Mouse (Mus musculus) cortical plate, adult 2 months (tissue): Measurements from ENCODE around the gene Vamp5. TPM values are rescaled to one million over a fixed set of nuclear protein-coding genes. Genes with fewer than 3 reads are reported as not detected.

Source experiments
- H3K27ac ChIP-seq: fragments of 200-500 bp; 2 replicates; pipeline ENCODE4 v1.5.1; 2012; ENCODE audit warnings: low read length, control low read depth, inconsistent platforms; ENCODE audit not compliant: insufficient read depth
- H3K4me1 ChIP-seq: fragments of 200-500 bp; 2 replicates; pipeline ENCODE4 v1.6.1; 2011; ENCODE audit warnings: low read length; ENCODE audit not compliant: control insufficient read depth, insufficient read depth
- H3K4me3 ChIP-seq: fragments of 200-500 bp; 2 replicates; pipeline ENCODE4 v1.5.1; 2011; ENCODE audit warnings: mild to moderate bottlenecking, low read length, control low read depth; ENCODE audit not compliant: insufficient read depth
- CTCF ChIP-seq: fragments of 200-500 bp; IDR thresholded peaks from 2 replicates; pipeline ENCODE4 v1.5.1; 2011; ENCODE audit warnings: mild to moderate bottlenecking, control low read depth, low read length; ENCODE audit not compliant: insufficient read depth; ENCODE audit errors: extremely low read depth
- POLR2A ChIP-seq: fragments of 200-500 bp; IDR thresholded peaks from 2 replicates; pipeline ENCODE4 v1.6.1; 2011; ENCODE audit warnings: mild to moderate bottlenecking, low read length, control low read depth; ENCODE audit not compliant: insufficient read depth; ENCODE audit errors: extremely low read depth
- polyA plus RNA-seq: library from polyadenylated mRNA; depleted of rRNA; stranded (reverse); fragments of >200 nt; gene quantifications from 2 replicates; pipeline ENCODE4 v1.2.3, GENCODE M21; 2012

Gene Vamp5
- polyA plus RNA-seq, 1 experiment, result 11.0 TPM

GRCm38 (mm10) chr6:72414076-72414756 is 33.9 kb upstream of the Vamp5 start, which contains the start of gene Ggcx:
Ggcx (plus strand) TSS chr6:72414308.
- 0 out of 2 replicates have a peak within 1 kb of the TSS, but pooled peaks have one; percentile 16 for H3K27ac ChIP-seq
- TF ChIP-seq CTCF (no peak), POLR2A (peak; percentile 77)
- peaks cover 3% of the 10 kb centered on the region for H3K4me1 ChIP-seq
- H3K4me3 ChIP-seq, result peak within 1 kb of the TSS; percentile 87

GRCm38 (mm10) chr6:72410518-72410917 is 30.2 kb upstream of the Vamp5 start:
- Histone ChIP-seq H3K27ac (no peak overlapping the region), H3K4me3 (no peak overlapping the region), H3K4me1 (peaks cover 2% of the 10 kb centered on the region; the same call in 1 of the 2 replicates)
- TF ChIP-seq CTCF (no peak), POLR2A (no peak)

DNA sequence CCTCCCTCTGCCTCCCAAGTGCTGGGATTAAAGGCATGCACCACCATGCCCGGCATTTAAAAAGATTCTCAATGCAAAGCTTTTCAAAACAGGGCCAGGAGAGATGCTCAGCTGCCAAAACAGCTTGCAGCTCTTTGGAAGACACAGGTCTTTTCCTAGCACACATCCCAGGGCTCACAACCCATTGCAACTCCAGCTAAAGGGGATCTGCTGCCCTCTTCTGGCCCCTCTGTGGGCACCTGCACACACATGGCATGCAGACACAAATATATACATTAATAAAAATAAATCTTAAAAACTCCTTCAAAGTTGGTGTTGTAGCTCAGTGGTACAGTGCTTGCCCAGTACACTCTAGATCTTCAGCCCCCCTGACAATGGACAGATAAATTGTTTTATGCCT is 29.7 kb upstream of the Vamp5 start:
- Histone ChIP-seq H3K4me1 (no peaks in the 10 kb centered on the region; the same call in 1 of the 2 replicates), H3K4me3 (no peak overlapping the region), H3K27ac (no peak overlapping the region)
- TF ChIP-seq CTCF (no peak), POLR2A (no peak)

GRCm38 (mm10) chr6:72409567-72409966 is 29.3 kb upstream of the Vamp5 start:
- Histone ChIP-seq H3K4me3 (no peak overlapping the region), H3K27ac (no peak overlapping the region), H3K4me1 (no peaks in the 10 kb centered on the region)
- TF ChIP-seq CTCF (peak; percentile 62), POLR2A (no peak)

DNA sequence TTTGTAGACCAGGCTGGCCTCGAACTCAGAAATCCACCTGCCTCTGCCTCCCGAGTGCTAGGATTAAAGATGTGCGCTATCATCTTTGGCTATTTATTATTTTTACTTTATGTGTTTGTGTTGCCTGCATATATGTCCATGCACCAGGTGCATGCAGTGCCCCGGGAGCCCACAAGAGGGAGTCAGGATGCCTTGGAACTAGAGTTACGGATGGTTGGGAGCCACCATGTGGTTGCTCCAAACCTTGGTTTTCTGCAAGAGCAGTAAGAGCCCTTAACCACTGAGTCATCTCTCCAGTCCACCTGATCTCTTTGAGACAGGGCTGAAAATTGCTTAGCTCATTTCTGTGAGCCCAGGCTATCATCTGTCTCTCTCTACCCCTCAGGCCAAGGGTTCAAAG is 26.9 kb upstream of the Vamp5 start:
- H3K4me1 ChIP-seq, result no peaks in the 10 kb centered on the region
- no peak overlapping the region for H3K27ac ChIP-seq
- peak; percentile 98 for TF ChIP-seq CTCF
- TF ChIP-seq POLR2A, result no peak
- H3K4me3 ChIP-seq, result no peak overlapping the region

- H3K4me3 ChIP-seq, result no peak overlapping the region
- no peaks in the 10 kb centered on the region for H3K4me1 ChIP-seq
- TF ChIP-seq POLR2A (no peak), CTCF (no peak)
- no peak overlapping the region for H3K27ac ChIP-seq
These were observed 25.1 kb upstream of the Vamp5 start for GRCm38 (mm10) chr6:72405356-72405755.

GRCm38 (mm10) chr6:72401875-72402274 is 21.6 kb upstream of the Vamp5 start:
- Histone ChIP-seq H3K27ac (no peak overlapping the region), H3K4me3 (no peak overlapping the region), H3K4me1 (no peaks in the 10 kb centered on the region)
- TF ChIP-seq POLR2A, result no peak
- TF ChIP-seq CTCF, result peak; percentile 74

DNA sequence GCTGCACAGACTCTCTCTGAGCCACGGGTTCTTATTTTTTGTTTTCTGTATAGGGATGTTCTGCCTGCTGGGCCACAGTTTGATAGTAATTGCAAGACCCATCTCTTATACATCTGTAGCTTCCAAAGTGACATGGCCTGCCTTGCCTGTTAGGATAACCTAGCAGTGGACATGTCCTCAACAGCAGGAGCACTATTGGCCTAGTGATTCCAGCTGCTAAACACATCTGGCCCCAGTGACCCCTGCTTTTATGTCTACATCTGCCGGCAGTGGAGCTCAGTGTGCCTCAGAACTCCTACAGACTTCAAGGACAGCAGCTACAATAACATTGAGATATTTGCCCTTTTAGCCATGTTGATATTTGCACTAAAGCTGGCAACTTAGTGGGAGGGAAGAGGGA is 19.7 kb upstream of the Vamp5 start:
- H3K4me3 ChIP-seq, result no peak overlapping the region
- no peaks in the 10 kb centered on the region for H3K4me1 ChIP-seq
- H3K27ac ChIP-seq, result no peak overlapping the region
- TF ChIP-seq POLR2A (no peak), CTCF (no peak)

DNA sequence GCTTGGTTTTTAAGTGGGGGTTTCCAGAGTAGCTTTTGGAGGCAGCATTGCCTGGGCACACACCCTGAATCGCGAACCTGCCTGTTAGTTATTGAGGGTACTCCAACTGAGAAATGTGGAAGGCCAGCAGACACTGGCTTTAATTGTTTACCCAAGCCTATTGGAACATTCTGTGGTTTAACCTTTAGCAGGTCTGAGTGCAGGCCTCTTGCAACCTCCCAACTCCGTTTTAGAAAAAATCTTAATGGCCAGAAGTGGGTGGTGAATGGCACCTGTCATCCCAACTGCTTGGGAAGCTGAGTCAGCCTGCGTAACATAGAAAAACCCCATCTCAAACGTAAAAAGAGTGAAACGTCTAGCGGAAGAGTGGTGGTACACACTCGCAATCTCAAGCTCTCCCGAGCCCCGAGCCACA is 16.6 kb upstream of the Vamp5 start:
- Histone ChIP-seq H3K27ac (no peak overlapping the region), H3K4me3 (no peak overlapping the region), H3K4me1 (no peaks in the 10 kb centered on the region)
- TF ChIP-seq CTCF (no peak), POLR2A (no peak)

DNA sequence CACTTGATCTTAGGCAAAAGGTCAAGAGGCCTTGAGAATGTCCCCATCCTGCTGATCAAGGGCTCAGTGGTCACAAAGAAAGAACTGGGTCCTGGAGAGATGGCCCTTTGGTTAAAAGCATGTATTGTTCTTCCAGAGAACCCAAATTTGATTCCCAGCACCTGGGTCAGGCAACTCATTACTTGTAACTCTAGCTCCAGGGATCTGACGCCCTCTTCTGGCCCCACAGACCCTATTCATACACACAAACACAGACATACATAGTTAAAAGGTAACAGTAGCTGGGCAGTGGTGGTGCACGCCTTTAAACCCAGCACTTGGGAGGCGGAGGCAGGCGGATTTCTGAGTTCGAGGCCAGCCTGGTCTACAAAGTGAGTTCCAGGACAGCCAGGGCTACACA is 12.1 kb upstream of the Vamp5 start:
- Histone ChIP-seq H3K4me3 (no peak overlapping the region), H3K27ac (no peak overlapping the region), H3K4me1 (no peaks in the 10 kb centered on the region)
- TF ChIP-seq POLR2A, result no peak
- no peak for TF ChIP-seq CTCF
